Mouse (Mus musculus) embryonic fibroblast, embryonic 13.5 days (primary cell): Measurements from ENCODE around the gene Actn4.

ENCODE experiments used
- CTCF ChIP-seq: IDR thresholded peaks from 2 replicates; pipeline ENCODE4 v1.5.1; 2011; ENCODE audit warnings: mild to moderate bottlenecking, control low read depth, low read length, moderate library complexity, borderline replicate concordance; ENCODE audit not compliant: insufficient read depth
- POLR2A ChIP-seq: IDR thresholded peaks from 2 replicates; pipeline ENCODE4 v1.6.1; 2011; ENCODE audit warnings: low read depth, mild to moderate bottlenecking, control low read depth, low read length, moderate library complexity

DNA sequence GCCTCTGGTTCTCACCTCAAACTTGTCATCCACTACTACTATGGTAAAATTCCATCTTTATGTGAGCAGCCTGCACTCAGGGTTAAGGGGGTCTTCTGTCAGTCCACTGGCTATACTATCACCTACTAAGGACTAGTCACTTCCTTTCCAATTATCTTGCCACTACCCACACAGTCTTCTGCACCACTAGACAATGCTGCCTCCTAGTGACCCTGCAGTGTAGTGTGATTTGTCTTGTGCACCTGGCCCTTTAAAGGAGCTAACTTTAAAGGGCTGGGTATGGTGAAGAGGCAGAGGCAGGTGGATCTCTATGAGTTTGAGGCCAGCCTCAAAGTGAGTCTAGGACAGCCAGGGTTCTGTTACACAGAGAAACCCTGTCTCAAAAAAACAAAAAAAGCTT lies 45.6 kb downstream of the Actn4 start:
- no peak for TF ChIP-seq CTCF
- TF ChIP-seq POLR2A, result no peak
